Comparison of ENCODE assay signal across 13 mouse cellular contexts in the genomic region with DNA sequence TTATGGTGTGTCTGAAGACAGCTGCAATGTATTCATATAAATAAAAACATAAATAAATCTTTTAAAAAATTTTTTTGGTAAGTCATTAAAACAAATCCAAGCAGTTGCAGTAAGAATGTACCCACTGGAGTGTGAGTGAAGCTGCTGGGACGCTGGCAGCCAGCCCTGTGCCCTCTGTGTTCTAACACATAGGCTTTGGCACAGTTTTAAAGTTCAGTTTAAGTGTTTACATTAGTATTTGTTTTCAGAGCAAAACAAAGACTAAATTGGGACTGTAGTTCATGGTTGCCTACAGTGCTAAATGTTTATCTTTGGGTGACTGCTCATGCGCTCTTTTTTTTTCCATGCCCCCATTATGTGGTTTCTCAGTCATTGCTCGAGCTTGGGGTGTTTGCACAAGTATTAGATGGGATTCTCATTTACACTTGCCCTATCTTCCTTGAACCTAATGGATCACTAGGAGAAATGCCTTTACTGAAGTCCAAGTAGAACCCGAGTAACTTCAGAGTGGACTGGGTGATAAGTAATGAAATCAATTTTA.
DNase-seq lines count a peak whose midpoint lies in the region; ATAC-seq and TF ChIP-seq lines count a peak whose summit lies in the region.
"Had no signal": no experiment of that assay in that cellular context is flagged by ENCODE, and none has a peak within 500 bp of the region (broad histone marks: within the 10 kb centered on the region; RNA-seq: fewer than 3 reads in every experiment).

No protein-coding gene starts in this region.

- H3K27ac ChIP-seq in layer of hippocampus, adult 2 months: 0 out of 2 replicates have a peak overlapping the region, but pooled peaks have one; percentile 32
- H3K27ac ChIP-seq: hindbrain, embryonic 13.5 days; limb, embryonic 15.5 days; neural tube, embryonic 12.5 days had no signal

- intact Hi-C loops in gastrocnemius, postnatal 14 days (cut with DNase I; ENCODE audit: low total_unique reads): no loop called here

- no peak overlapping the region for H3K4me3 ChIP-seq in layer of hippocampus, adult 2 months
- H3K4me3 ChIP-seq: hindbrain, embryonic 13.5 days; limb, embryonic 15.5 days; neural tube, embryonic 12.5 days had no signal

- TF ChIP-seq POLR2A in brain, embryonic 14.5 days (IDR thresholded peaks at IDR 0.05; ENCODE audit: borderline replicate concordance, extremely low read depth, insufficient read depth, insufficient read length, poor library complexity, severe bottlenecking): no peak

- ATAC-seq in CD4-positive, CD25-positive, alpha-beta regulatory T cell, adult 4 months: no peak

- no peak for TF ChIP-seq CTCF in layer of hippocampus, adult 2 months (conservative IDR thresholded peaks at IDR 0.05)
- no peak for TF ChIP-seq CTCF in brain, embryonic 14.5 days (IDR thresholded peaks at IDR 0.05; ENCODE audit: borderline replicate concordance, extremely low read depth, insufficient read depth, insufficient read length)

- no peak for DNase-seq in layer of hippocampus, adult 2 months (ENCODE audit: low spot score in 2 of 2)
- no peak for DNase-seq in layer of hippocampus, postnatal 14 days (ENCODE audit: low spot score in 2 of 2)
- DNase-seq in brain, embryonic 14.5 days (ENCODE audit: low read depth): peak; percentile 81
- DNase-seq in lung, adult 18-20 months: peak; percentile 75 to 76
- peak; percentile 63 for DNase-seq in lung, postnatal 25 days (ENCODE audit: low spot score)
- DNase-seq in gastrocnemius, postnatal 14 days: no peak
- DNase-seq: gastrocnemius, postnatal 10 days; right cerebral cortex, postnatal 14 days; thymus, postnatal 36 days had no signal

Comparison
In these comparisons a context has a peak if more than half of its experiments do, and no peak if none do; other contexts are left out.
1. DNase-seq: peak in brain, embryonic 14.5 days (single experiment), lung, adult 18-20 months (2 of 2) and lung, postnatal 25 days (single experiment); none in layer of hippocampus, adult 2 months (0 of 2), layer of hippocampus, postnatal 14 days (0 of 2) and gastrocnemius, postnatal 14 days (single experiment).